Mouse (Mus musculus): ENCODE data around the gene Ttn. TPM values are rescaled to one million over a fixed set of nuclear protein-coding genes. Genes with fewer than 3 reads are reported as not detected.
A peak's percentile ranks its signal among the peaks of the same experiment; 100 is the strongest.

The Ttn gene
- polyA plus RNA-seq, 1 experiment from 2014 or later, result 23.1 TPM

DNA sequence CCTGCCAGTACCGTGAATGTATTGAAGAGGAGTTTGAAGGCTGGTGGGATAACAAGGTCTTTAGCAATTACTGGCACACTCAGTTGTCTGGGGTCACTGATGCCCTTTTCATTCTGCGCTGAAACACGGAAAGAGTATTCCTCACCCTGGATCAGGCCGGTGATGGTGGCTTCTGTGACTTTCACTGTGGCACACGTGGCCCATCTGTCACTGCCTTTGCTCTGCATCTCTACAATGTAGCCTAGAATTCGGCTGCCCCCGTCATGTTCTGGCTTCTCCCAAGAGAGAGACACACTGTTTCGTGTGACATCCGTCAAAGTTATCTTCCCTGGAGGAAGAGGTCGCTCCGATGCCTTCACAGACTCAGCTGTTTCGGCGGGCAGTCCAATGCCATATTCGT, 233.7 kb downstream of the Ttn start:
- no peak for ATAC-seq (ENCODE audit: low read depth)
- Histone ChIP-seq H3K27ac (ENCODE audit: low read length) (no peak overlapping the region), H3K36me3 (ENCODE audit: control insufficient read depth, insufficient read depth, low read length) (no peaks in the 10 kb centered on the region), H3K4me1 (replicated peaks; ENCODE audit: control insufficient read depth, insufficient read depth, low read length) (no peaks in the 10 kb centered on the region), H3K9me3 (ENCODE audit: control insufficient read depth, low read length) (peaks cover 18% of the 10 kb centered on the region), H3K27me3 (ENCODE audit: control insufficient read depth, insufficient read depth, low read depth, low read length) (no peaks in the 10 kb centered on the region), H3K4me2 (ENCODE audit: low read depth, low read length) (no peak overlapping the region), H3K9ac (ENCODE audit: low read length) (no peak overlapping the region), H3K4me3 (ENCODE audit: low read length) (no peak overlapping the region)
- 89% methylated on average over 14 of the region's 14 CpGs for WGBS

- H3K4me3 ChIP-seq (ENCODE audit: low read length), result no peak overlapping the region
- H3K27me3 ChIP-seq (ENCODE audit: control insufficient read depth, insufficient read depth, low read depth, low read length), result no peaks in the 10 kb centered on the region
- no peak overlapping the region for H3K27ac ChIP-seq (ENCODE audit: low read length)
- H3K4me2 ChIP-seq (ENCODE audit: low read depth, low read length), result no peak overlapping the region
- H3K9me3 ChIP-seq (ENCODE audit: control insufficient read depth, low read length), result no peaks in the 10 kb centered on the region; the same call in 1 of the 2 replicates
- no peak overlapping the region for H3K9ac ChIP-seq (ENCODE audit: low read length)
- 95% methylated on average over 14 of the region's 14 CpGs for WGBS
- no peaks in the 10 kb centered on the region for H3K4me1 ChIP-seq (replicated peaks; ENCODE audit: control insufficient read depth, insufficient read depth, low read length)
- no peaks in the 10 kb centered on the region for H3K36me3 ChIP-seq (ENCODE audit: control insufficient read depth, insufficient read depth, low read length)
- ATAC-seq (ENCODE audit: low read depth), result no peak
These were observed 262.7 kb downstream of the Ttn start for GRCm38 (mm10) chr2:76719650-76720049.

GRCm38 (mm10) chr2:76714984-76715383, 267.4 kb downstream of the Ttn start:
- 64% methylated on average over 8 of the region's 8 CpGs for WGBS

GRCm38 (mm10) chr2:76708512-76708911, 273.8 kb downstream of the Ttn start:
- H3K36me3 ChIP-seq (ENCODE audit: control insufficient read depth, insufficient read depth, low read length), result peaks cover 11% of the 10 kb centered on the region

More at GRCm38 (mm10) chr2:76714984-76715383, 267.4 kb downstream of the Ttn start:
- Histone ChIP-seq H3K9ac (ENCODE audit: low read length) (no peak overlapping the region), H3K4me3 (ENCODE audit: low read length) (no peak overlapping the region), H3K4me1 (replicated peaks; ENCODE audit: control insufficient read depth, insufficient read depth, low read length) (no peaks in the 10 kb centered on the region), H3K9me3 (ENCODE audit: control insufficient read depth, low read length) (peaks cover 20% of the 10 kb centered on the region), H3K4me2 (ENCODE audit: low read depth, low read length) (no peak overlapping the region), H3K27me3 (ENCODE audit: control insufficient read depth, insufficient read depth, low read depth, low read length) (no peaks in the 10 kb centered on the region), H3K36me3 (ENCODE audit: control insufficient read depth, insufficient read depth, low read length) (peaks cover 7% of the 10 kb centered on the region), H3K27ac (ENCODE audit: low read length) (no peak overlapping the region)
- ATAC-seq (ENCODE audit: low read depth), result no peak

DNA sequence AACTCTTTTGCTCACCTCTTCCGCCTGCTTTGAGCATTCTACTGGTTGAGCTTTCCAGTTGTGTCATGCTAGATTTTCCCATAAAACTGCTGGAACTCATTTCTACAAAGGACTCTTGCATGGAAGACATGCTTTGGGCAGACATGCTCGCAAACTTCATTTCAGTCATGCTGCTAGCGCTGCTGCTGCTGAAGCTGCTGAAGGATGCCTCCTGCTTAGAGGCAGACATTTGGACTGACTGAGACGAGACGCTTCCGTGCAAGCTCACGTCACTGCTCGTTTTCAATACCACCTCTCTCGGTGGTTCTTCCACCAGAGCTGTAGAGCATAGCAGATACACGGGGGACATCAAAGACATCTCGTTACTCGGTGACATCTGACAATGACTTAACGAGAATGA, 276.7 kb downstream of the Ttn start:
- Histone ChIP-seq H3K4me1 (replicated peaks; ENCODE audit: control insufficient read depth, insufficient read depth, low read length) (no peaks in the 10 kb centered on the region), H3K4me3 (ENCODE audit: low read length) (no peak overlapping the region), H3K27ac (ENCODE audit: low read length) (no peak overlapping the region), H3K9ac (ENCODE audit: low read length) (no peak overlapping the region), H3K9me3 (ENCODE audit: control insufficient read depth, low read length) (peaks cover 11% of the 10 kb centered on the region), H3K36me3 (ENCODE audit: control insufficient read depth, insufficient read depth, low read length) (peaks cover 11% of the 10 kb centered on the region), H3K4me2 (ENCODE audit: low read depth, low read length) (no peak overlapping the region), H3K27me3 (ENCODE audit: control insufficient read depth, insufficient read depth, low read depth, low read length) (no peaks in the 10 kb centered on the region)
- ATAC-seq (ENCODE audit: low read depth), result no peak
- 84% methylated on average over 13 of the region's 13 CpGs for WGBS

More at GRCm38 (mm10) chr2:76708512-76708911, 273.8 kb downstream of the Ttn start:
- peaks cover 29% of the 10 kb centered on the region for H3K9me3 ChIP-seq (ENCODE audit: control insufficient read depth, low read length)
- H3K27ac ChIP-seq (ENCODE audit: low read length), result no peak overlapping the region
- no peaks in the 10 kb centered on the region for H3K27me3 ChIP-seq (ENCODE audit: control insufficient read depth, insufficient read depth, low read depth, low read length)
- no peak overlapping the region for H3K9ac ChIP-seq (ENCODE audit: low read length)
- no peak overlapping the region for H3K4me3 ChIP-seq (ENCODE audit: low read length)
- 86% methylated on average over 3 of the region's 3 CpGs for WGBS
- no peaks in the 10 kb centered on the region for H3K4me1 ChIP-seq (replicated peaks; ENCODE audit: control insufficient read depth, insufficient read depth, low read length)
- no peak overlapping the region for H3K4me2 ChIP-seq (ENCODE audit: low read depth, low read length)
- no peak for ATAC-seq (ENCODE audit: low read depth)

DNA sequence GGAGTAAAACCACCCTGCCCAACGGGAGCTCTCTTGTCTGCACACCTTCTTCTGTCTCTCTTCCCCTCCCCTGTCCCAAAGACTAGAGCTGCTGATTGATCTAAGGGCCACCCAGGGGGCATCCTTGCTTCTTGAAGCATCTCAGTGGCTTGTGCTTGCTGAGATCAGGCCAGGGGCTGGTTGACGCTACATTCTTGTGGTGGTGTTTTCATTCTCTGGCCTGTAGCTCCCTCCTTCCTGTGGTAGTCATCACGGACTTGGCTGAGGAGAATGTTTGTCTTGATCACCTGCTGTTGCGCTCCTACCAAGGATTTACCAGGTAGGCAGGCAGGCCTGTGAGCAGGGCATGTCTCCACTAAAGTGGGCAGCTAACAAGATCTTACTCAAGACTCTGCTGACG, 279.6 kb downstream of the Ttn start:
- no peaks in the 10 kb centered on the region for H3K9me3 ChIP-seq (ENCODE audit: control insufficient read depth, low read length)
- H3K4me3 ChIP-seq (ENCODE audit: low read length), result no peak overlapping the region
- H3K36me3 ChIP-seq (ENCODE audit: control insufficient read depth, insufficient read depth, low read length), result peaks cover 2% of the 10 kb centered on the region; the same call in 1 of the 2 replicates
- no peak overlapping the region for H3K9ac ChIP-seq (ENCODE audit: low read length)
- H3K4me1 ChIP-seq (replicated peaks; ENCODE audit: control insufficient read depth, insufficient read depth, low read length), result no peaks in the 10 kb centered on the region
- H3K4me2 ChIP-seq (ENCODE audit: low read depth, low read length), result no peak overlapping the region
- H3K27me3 ChIP-seq (ENCODE audit: control insufficient read depth, insufficient read depth, low read depth, low read length), result no peaks in the 10 kb centered on the region
- H3K27ac ChIP-seq (ENCODE audit: low read length), result no peak overlapping the region
- ATAC-seq (ENCODE audit: low read depth), result no peak
- WGBS, result 70% methylated on average over 5 of the region's 5 CpGs

DNA sequence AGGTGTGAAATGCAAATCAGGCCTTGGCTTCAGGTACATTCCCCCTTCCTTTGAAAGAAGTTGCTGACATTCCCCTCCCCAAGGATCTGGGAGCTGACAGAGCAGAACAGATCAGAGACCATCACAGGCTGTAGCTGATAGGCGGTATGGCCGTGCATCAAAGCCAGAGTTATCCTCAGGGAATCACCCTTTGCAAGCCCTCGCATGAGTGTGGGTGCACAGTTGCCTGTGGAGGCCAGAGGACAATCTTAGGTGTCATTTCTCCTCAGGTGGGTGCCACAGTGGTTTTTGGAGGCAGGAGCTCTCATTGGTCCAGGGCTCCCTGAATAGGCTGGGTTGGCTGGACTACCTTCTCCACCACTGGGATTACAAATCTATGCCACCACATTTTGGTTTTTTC, 280.2 kb downstream of the Ttn start:
- Histone ChIP-seq H3K9me3 (ENCODE audit: control insufficient read depth, low read length) (no peaks in the 10 kb centered on the region), H3K4me3 (ENCODE audit: low read length) (no peak overlapping the region), H3K27ac (ENCODE audit: low read length) (no peak overlapping the region), H3K4me1 (replicated peaks; ENCODE audit: control insufficient read depth, insufficient read depth, low read length) (no peaks in the 10 kb centered on the region), H3K27me3 (ENCODE audit: control insufficient read depth, insufficient read depth, low read depth, low read length) (no peaks in the 10 kb centered on the region), H3K9ac (ENCODE audit: low read length) (no peak overlapping the region), H3K36me3 (ENCODE audit: control insufficient read depth, insufficient read depth, low read length) (peaks cover 2% of the 10 kb centered on the region; the same call in 1 of the 2 replicates), H3K4me2 (ENCODE audit: low read depth, low read length) (no peak overlapping the region)
- WGBS, result 85% methylated on average over 3 of the region's 3 CpGs
- no peak for ATAC-seq (ENCODE audit: low read depth)

DNA sequence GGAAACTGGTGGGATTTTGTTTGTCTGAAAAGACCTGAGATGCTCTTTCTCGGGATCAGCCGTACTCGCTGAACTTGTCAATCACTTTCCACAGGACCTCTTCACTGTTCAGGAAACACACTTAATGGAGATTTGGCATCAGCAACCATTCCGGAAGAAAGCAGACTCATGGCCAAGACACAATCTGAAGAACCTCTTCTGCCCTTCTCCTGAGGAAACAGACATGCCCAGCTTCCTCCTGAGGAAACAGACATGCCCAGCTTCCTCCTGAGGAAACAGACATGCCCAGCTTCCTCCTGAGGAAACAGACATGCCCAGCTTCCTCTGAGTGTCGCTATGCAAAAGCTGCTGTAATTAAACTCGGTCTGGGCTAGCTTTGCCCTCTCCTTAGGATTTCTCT, 287.1 kb downstream of the Ttn start:
- Histone ChIP-seq H3K4me1 (replicated peaks; ENCODE audit: control insufficient read depth, insufficient read depth, low read length) (no peaks in the 10 kb centered on the region), H3K4me3 (ENCODE audit: low read length) (no peak overlapping the region), H3K4me2 (ENCODE audit: low read depth, low read length) (no peak overlapping the region), H3K36me3 (ENCODE audit: control insufficient read depth, insufficient read depth, low read length) (peaks cover 9% of the 10 kb centered on the region), H3K27ac (ENCODE audit: low read length) (no peak overlapping the region), H3K27me3 (ENCODE audit: control insufficient read depth, insufficient read depth, low read depth, low read length) (no peaks in the 10 kb centered on the region), H3K9ac (ENCODE audit: low read length) (no peak overlapping the region), H3K9me3 (ENCODE audit: control insufficient read depth, low read length) (no peaks in the 10 kb centered on the region)
- peak; percentile 34; the same call in 1 of the 2 replicates for ATAC-seq (ENCODE audit: low read depth)
- 62% methylated on average over 6 of the region's 6 CpGs for WGBS

GRCm38 (mm10) chr2:76693765-76694164, 288.6 kb downstream of the Ttn start:
- no peak overlapping the region for H3K4me2 ChIP-seq (ENCODE audit: low read depth, low read length)
- no peaks in the 10 kb centered on the region for H3K9me3 ChIP-seq (ENCODE audit: control insufficient read depth, low read length)
- H3K36me3 ChIP-seq (ENCODE audit: control insufficient read depth, insufficient read depth, low read length), result peaks cover 10% of the 10 kb centered on the region
- H3K4me3 ChIP-seq (ENCODE audit: low read length), result no peak overlapping the region
- WGBS, result 88% methylated on average over 5 of the region's 5 CpGs
- H3K27me3 ChIP-seq (ENCODE audit: control insufficient read depth, insufficient read depth, low read depth, low read length), result no peaks in the 10 kb centered on the region
- no peak for ATAC-seq (ENCODE audit: low read depth)
- no peaks in the 10 kb centered on the region for H3K4me1 ChIP-seq (replicated peaks; ENCODE audit: control insufficient read depth, insufficient read depth, low read length)
- H3K27ac ChIP-seq (ENCODE audit: low read length), result no peak overlapping the region
- H3K9ac ChIP-seq (ENCODE audit: low read length), result no peak overlapping the region

All from lung, embryonic 16.5 days (tissue).